Mouse (Mus musculus): Measurements from ENCODE around the gene Tbc1d10a. TPM values are rescaled to one million over a fixed set of nuclear protein-coding genes. Genes with fewer than 3 reads are reported as not detected.

The Tbc1d10a gene
- total RNA-seq, 2 experiments from 2014 or later: 3.8 to 4.3 TPM

Small RNA genes lying within 50 kb of the gene (microRNA-seq; reads per million reads assigned to microRNA genes)
- gene Mir3060 (ENCODE audit: borderline replicate concordance in 2 of 2): 0.74 to 1.3 reads per million in 2 experiments

Other genes starting within 250 kb of the Tbc1d10a start
- 10 to 100 TPM; 24.3 to 31.2 TPM for gene Pes1, start 222.8 kb upstream of the Tbc1d10a start, total RNA-seq (2021)
- not detected for gene 4930556J24Rik, start 210.0 kb upstream of the Tbc1d10a start, total RNA-seq (2021)
- under 1 TPM; 0.51 to 0.78 TPM for gene Gal3st1, start 203.2 kb upstream of the Tbc1d10a start, total RNA-seq (2021)
- not detected for gene Sec14l4, start 155.3 kb upstream of the Tbc1d10a start, total RNA-seq (2021)
- not detected for gene Sec14l3, start 121.9 kb upstream of the Tbc1d10a start, total RNA-seq (2021)
- gene Mtfp1, start 91.3 kb upstream of the Tbc1d10a start, total RNA-seq (2021): 10 to 100 TPM; 60.8 to 62.0 TPM
- under 1 TPM; 0.49 to 0.83 TPM for gene Sec14l2, start 63.4 kb upstream of the Tbc1d10a start, total RNA-seq (2021)
- 1 to 10 TPM; 4.9 to 5.0 TPM for gene Rnf215, start 51.6 kb upstream of the Tbc1d10a start, total RNA-seq (2021)
- 1 to 10 TPM; 3.1 to 3.2 TPM for gene Ccdc157, start 26.5 kb upstream of the Tbc1d10a start, total RNA-seq (2021)
- 10 to 100 TPM; 14.8 to 19.8 TPM for gene Sf3a1, start 26.4 kb upstream of the Tbc1d10a start, total RNA-seq (2021)
- 1 to 10 TPM; 1.8 to 4.4 TPM for gene Castor1, start 31.4 kb downstream of the Tbc1d10a start, total RNA-seq (2021)
- not detected for gene Osm, start 49.6 kb downstream of the Tbc1d10a start, total RNA-seq (2021)
- under 1 TPM; 0.26 to 0.43 TPM for gene Lif, start 70.8 kb downstream of the Tbc1d10a start, total RNA-seq (2021)

All from gastrocnemius, postnatal 25 days (tissue).